Mouse (Mus musculus) embryonic stem cell, embryonic (primary cell): ENCODE results near the gene Zfyve19.

ENCODE experiments used
- CTCF ChIA-PET, 4 experiments: fragments of 300-600 bp in 2 of 4; fragments of 350-600 bp in 2 of 4; sonication (Branson Sonifier 250); formaldehyde crosslinking; loops; one replicate each; lab custom pipeline; 2022; ENCODE audit warnings: inconsistent platforms in 2 of 4; lab: Charles Lee
- POLR2A ChIA-PET, 4 experiments: fragments of 300-600 bp in 2 of 4; fragments of 350-600 bp in 2 of 4; sonication (Branson Sonifier 250); formaldehyde crosslinking; loops; one replicate each; lab custom pipeline; 2022; ENCODE audit warnings: antibody characterized with exemption in 4 of 4, inconsistent platforms in 1 of 4; lab: Charles Lee

The Zfyve19 gene

GRCm38 (mm10) chr2:119177384-119177939, 31.0 kb upstream of the Zfyve19 start:
- ChIA-PET CTCF (interaction anchor here in 3 of 4 experiments (0.6 to 3.2 kb wide), 6 partner anchors 10 to 148 kb away, joined by 3 to 14 read pairs (median 4); partner anchors contain the start of gene Ccdc32 (in 1 of the 3)), POLR2A (interaction anchor here in 2 of 4 experiments (1.0 kb wide), 2 partner anchors 11 to 12 kb away, joined by 3 read pairs; no protein-coding TSS in a partner anchor)

GRCm38 (mm10) chr2:119182914-119183313, 25.5 kb upstream of the Zfyve19 start:
- CTCF ChIA-PET, result interaction anchor here in 3 of 4 experiments (0.6 to 1.5 kb wide), 4 partner anchors 38 to 1511 kb away, joined by 3 to 5 read pairs (median 4); no protein-coding TSS in a partner anchor

GRCm38 (mm10) chr2:119189029-119189710, 19.2 kb upstream of the Zfyve19 start:
- POLR2A ChIA-PET, result interaction anchor here in 3 of 4 experiments (0.7 to 1.4 kb wide), 14 partner anchors 12 to 143 kb away, joined by 3 to 7 read pairs (median 3); no protein-coding TSS in a partner anchor
- CTCF ChIA-PET, result interaction anchor here (0.5 to 3.4 kb wide), 47 partner anchors 8 to 1350 kb away, joined by 3 to 21 read pairs (median 4); partner anchors contain the start of genes Vps18 (in 2 of the 4), Gchfr (in 1 of the 4), Gm14137 (in 1 of the 4) and Rhov (in 1 of the 4)

More at GRCm38 (mm10) chr2:119182914-119183313, 25.5 kb upstream of the Zfyve19 start:
- POLR2A ChIA-PET, result interaction anchor here in 1 of 4 experiments (0.6 kb wide), 1 partner anchor 1680 kb away, joined by 3 read pairs; no protein-coding TSS in a partner anchor

GRCm38 (mm10) chr2:119190969-119191368, 17.4 kb upstream of the Zfyve19 start:
- ChIA-PET POLR2A (interaction anchor here in 2 of 4 experiments (0.6 to 1.0 kb wide), 4 partner anchors 30 to 60 kb away, joined by 3 to 9 read pairs (median 4); no protein-coding TSS in a partner anchor), CTCF (no interaction called here)

GRCm38 (mm10) chr2:119194140-119194539, 14.3 kb upstream of the Zfyve19 start:
- POLR2A ChIA-PET, result interaction anchor here in 1 of 4 experiments (0.7 to 4.3 kb wide), 6 partner anchors 9 to 95 kb away, joined by 3 to 12 read pairs (median 4); partner anchors contain the start of genes Ppp1r14d and Vps18
- CTCF ChIA-PET, result interaction anchor here in 2 of 4 experiments (0.7 to 2.3 kb wide), 3 partner anchors 8 to 94 kb away, joined by 3 to 7 read pairs (median 6); partner anchors contain the start of gene Vps18 (in 2 of the 2)

- ChIA-PET POLR2A (interaction anchor here in 2 of 4 experiments (0.6 to 4.3 kb wide), 10 partner anchors 9 to 453 kb away, joined by 3 to 12 read pairs (median 3); partner anchors contain the start of genes Ino80 (in 1 of the 2), Spint1 (in 1 of the 2) and Vps18 (in 1 of the 2)), CTCF (interaction anchor here in 2 of 4 experiments (0.7 to 2.3 kb wide), 4 partner anchors 8 to 92 kb away, joined by 3 to 7 read pairs (median 4); partner anchors contain the start of gene Vps18 (in 2 of the 2))
Measured at GRCm38 (mm10) chr2:119196316-119197108, 11.9 kb upstream of the Zfyve19 start.

- CTCF ChIA-PET, result interaction anchor here in 2 of 4 experiments (0.7 to 1.3 kb wide), 3 partner anchors 8 to 30 kb away, joined by 3 to 5 read pairs (median 3); no protein-coding TSS in a partner anchor
- POLR2A ChIA-PET, result interaction anchor here in 1 of 4 experiments (0.9 to 1.4 kb wide), 2 partner anchors 27 to 53 kb away, joined by 3 to 6 read pairs; no protein-coding TSS in a partner anchor
Measured at GRCm38 (mm10) chr2:119197493-119197892, 10.9 kb upstream of the Zfyve19 start.

- CTCF ChIA-PET, result interaction anchor here in 1 of 4 experiments (1.1 kb wide), 1 partner anchor 8 kb away, joined by 5 read pairs; no protein-coding TSS in a partner anchor
- POLR2A ChIA-PET, result interaction anchor here in 1 of 4 experiments (0.5 to 0.9 kb wide), 2 partner anchors 26 to 941 kb away, joined by 3 read pairs; no protein-coding TSS in a partner anchor
Measured at GRCm38 (mm10) chr2:119198049-119198448, 10.4 kb upstream of the Zfyve19 start.

- ChIA-PET POLR2A (interaction anchor here in 2 of 4 experiments (0.6 to 0.8 kb wide), 2 partner anchors 35 to 51 kb away, joined by 3 read pairs; no protein-coding TSS in a partner anchor), CTCF (interaction anchor here in 3 of 4 experiments (0.5 to 0.9 kb wide), 3 partner anchors 31 to 125 kb away, joined by 3 to 8 read pairs (median 3); partner anchors contain the start of gene Vps18 (in 1 of the 3))
Measured at GRCm38 (mm10) chr2:119198934-119199333, 9.5 kb upstream of the Zfyve19 start.

GRCm38 (mm10) chr2:119202914-119203453, 5.4 kb upstream of the Zfyve19 start:
- CTCF ChIA-PET, result interaction anchor here (0.5 to 2.0 kb wide), 13 partner anchors 9 to 309 kb away, joined by 3 to 5 read pairs (median 4); partner anchors contain the start of gene Vps18 (in 3 of the 4)
- POLR2A ChIA-PET, result interaction anchor here in 3 of 4 experiments (0.6 to 2.1 kb wide), 19 partner anchors 8 to 174 kb away, joined by 3 to 19 read pairs (median 4); partner anchors contain the start of genes Vps18 (in 2 of the 3), Ccdc32 (in 1 of the 3), Ppp1r14d (in 1 of the 3) and Rhov (in 1 of the 3)

GRCm38 (mm10) chr2:119203871-119204460, 4.5 kb upstream of the Zfyve19 start:
- ChIA-PET POLR2A (interaction anchor here in 2 of 4 experiments (0.6 to 2.8 kb wide), 22 partner anchors 8 to 274 kb away, joined by 3 to 19 read pairs (median 4); partner anchors contain the start of genes Rhov (in 2 of the 2), Vps18 (in 2 of the 2), Ino80 (in 1 of the 2) and Ppp1r14d (in 1 of the 2)), CTCF (interaction anchor here (0.6 to 2.0 kb wide), 11 partner anchors 14 to 308 kb away, joined by 3 to 5 read pairs (median 4); partner anchors contain the start of gene Vps18 (in 3 of the 4))

- POLR2A ChIA-PET, result interaction anchor here in 2 of 4 experiments (0.6 to 1.6 kb wide), 4 partner anchors 40 to 279 kb away, joined by 3 to 5 read pairs (median 4); partner anchors contain the start of gene Rhov (in 1 of the 2)
Measured at GRCm38 (mm10) chr2:119207961-119208343, 465 bp upstream of the Zfyve19 start.

GRCm38 (mm10) chr2:119209176-119209507, 725 bp downstream of the Zfyve19 start:
- CTCF ChIA-PET, result no interaction called here
- POLR2A ChIA-PET, result interaction anchor here in 3 of 4 experiments (1.0 to 1.6 kb wide), 9 partner anchors 13 to 255 kb away, joined by 3 to 4 read pairs (median 3); partner anchors contain the start of genes Ccdc32 (in 1 of the 3), Rhov (in 1 of the 3) and Vps18 (in 1 of the 3)

More at GRCm38 (mm10) chr2:119207961-119208343, 465 bp upstream of the Zfyve19 start:
- CTCF ChIA-PET, result no interaction called here

GRCm38 (mm10) chr2:119229775-119230704, 21.6 kb downstream of the Zfyve19 start, which contains the start of gene Ppp1r14d:
Gene Ppp1r14d, minus strand, starts transcription at chr2:119229906.
- ChIA-PET POLR2A (interaction anchor here in 3 of 4 experiments (0.6 to 2.8 kb wide), 16 partner anchors 12 to 248 kb away, joined by 3 to 19 read pairs (median 3); partner anchors contain the start of genes Ino80 (in 2 of the 3), Dll4 (in 1 of the 3) and Vps18 (in 1 of the 3)), CTCF (interaction anchor here in 2 of 4 experiments (0.7 to 0.9 kb wide), 2 partner anchors 20 to 31 kb away, joined by 3 to 4 read pairs; no protein-coding TSS in a partner anchor)
